Mouse (Mus musculus): ENCODE measurements at regions not wholly inside any gene's neighbourhood (a gene's known extent, or its start where the extent isn't known, plus 50 kb on each side); places are given as distances from the start of the nearest gene placed in this dataset.

GRCm38 (mm10) chr13:18063677-18064076, 70.5 kb upstream of the Yae1d1 start:
- intact Hi-C loops (cut with DNase I), result no loop called here
- no peak for DNase-seq (ENCODE audit: low spot score)

DNA sequence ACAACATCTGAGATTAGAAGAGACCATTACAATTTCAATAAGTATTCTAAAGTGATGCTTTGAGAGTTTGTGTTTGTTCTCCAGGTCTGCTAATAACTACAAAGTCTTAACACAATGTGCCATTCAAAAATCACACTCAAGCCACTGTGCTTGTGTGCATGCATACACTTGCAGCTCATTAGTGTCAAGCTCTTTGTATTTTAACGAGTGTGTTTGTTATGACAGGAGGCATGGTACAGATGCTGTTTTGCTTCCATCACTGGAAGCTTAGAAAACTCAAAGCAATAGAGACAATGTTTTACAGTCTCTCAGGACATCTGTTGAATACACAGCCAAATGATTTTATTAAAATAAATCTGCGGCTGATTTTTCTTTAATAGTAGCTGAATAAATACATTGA, 67.1 kb upstream of the Yae1d1 start:
- no peak for DNase-seq (ENCODE audit: low spot score)
- intact Hi-C loops (cut with DNase I), result no loop called here

DNA sequence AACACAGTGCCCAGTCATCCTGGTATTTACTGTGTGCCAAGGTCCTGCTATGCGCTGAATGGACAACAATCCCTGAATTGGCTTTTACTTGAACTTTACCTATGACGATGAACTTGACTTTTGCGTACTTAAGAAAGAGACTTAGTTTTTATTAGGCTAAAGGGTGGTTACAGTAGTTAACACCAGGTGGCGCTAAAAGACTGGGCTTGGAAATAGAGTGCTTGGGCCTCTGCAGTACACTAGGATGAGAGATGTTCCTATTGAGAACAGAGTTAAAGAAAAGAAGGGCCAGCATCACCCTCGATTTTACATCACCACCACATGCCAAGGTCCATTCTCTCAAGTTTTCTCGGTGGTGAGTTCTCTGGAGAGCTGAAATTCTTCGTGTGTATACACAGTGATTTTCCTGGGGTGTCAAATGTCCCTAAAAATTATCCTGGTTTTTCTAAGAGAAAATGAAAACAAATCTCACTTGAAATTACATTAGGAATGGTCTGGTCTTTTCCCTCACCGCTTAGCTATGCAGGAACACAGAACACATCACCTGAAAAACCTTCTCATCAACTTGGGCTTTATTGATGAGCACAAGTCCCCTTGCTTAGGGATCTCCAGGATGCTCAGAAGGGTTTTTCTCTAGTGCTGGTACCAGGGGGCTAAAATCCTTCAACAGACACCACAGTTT, 64.2 kb upstream of the Yae1d1 start:
- DNase-seq (ENCODE audit: low spot score), result no peak
- intact Hi-C loops (cut with DNase I), result loop anchor here (1.0 to 10.0 kb wide), 3 partner anchors 117 to 753 kb away; no protein-coding TSS in a partner anchor

- intact Hi-C loops (cut with DNase I), result loop anchor here (1.0 to 10.0 kb wide), 3 partner anchors 117 to 753 kb away; no protein-coding TSS in a partner anchor
- no peak for DNase-seq (ENCODE audit: low spot score)
These were observed 63.7 kb upstream of the Yae1d1 start for GRCm38 (mm10) chr13:18056816-18057215.

DNA sequence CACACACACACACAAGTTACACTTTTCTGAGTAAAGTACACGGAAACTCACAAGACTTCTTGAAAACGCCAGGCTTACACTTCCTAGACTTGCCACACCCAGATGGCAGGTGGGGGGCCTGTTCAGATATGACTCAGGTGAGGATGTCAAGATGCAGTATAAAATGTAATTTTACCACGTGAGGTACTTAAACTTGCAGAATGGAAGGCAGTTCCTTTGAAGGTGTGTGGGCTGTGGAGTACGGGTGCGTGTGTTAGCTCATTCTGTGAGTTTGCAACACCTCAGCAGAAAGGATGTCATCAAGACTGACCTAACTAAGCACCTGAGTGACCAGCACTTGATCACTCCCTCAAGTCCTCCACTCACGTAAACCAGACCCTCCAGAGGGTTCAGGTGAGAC, 50.0 kb upstream of the Yae1d1 start:
- intact Hi-C loops (cut with DNase I), result no loop called here
- no peak for DNase-seq (ENCODE audit: low spot score)

Data from heart, postnatal 25 days (tissue).